Mouse (Mus musculus): Measurements from ENCODE around the gene Rrp7a.

The Rrp7a gene

DNA sequence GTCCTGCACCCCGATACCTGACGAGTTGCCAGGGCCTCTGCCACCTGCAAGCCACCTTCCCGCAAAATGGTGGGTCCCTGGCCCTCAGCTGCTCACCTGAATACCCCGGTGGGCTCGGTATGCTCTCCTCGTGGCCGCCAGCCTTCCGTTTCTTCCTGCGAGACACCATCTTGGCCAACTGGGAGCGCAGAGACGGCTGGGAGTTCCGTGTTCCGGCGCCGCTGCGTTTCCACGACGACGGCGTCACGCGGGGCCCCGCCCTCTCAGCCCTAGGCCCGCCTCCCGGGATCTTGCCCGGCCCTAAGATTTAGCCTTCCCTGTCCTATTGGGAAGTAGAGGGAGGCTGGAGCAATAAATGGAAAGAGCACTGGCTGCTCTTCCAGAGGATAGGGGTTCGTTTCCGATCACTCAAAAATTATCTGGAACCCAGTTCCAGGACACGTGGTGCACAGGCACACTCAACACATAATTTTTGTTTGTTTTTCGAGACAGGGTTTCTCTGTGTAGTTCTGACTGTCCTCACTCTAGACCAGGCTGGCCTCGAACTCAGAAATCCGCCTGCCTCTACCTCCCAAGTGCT is at the start of gene Rrp7a:
TSS of gene Rrp7a (minus strand) at position 236 of the 580 bp plus-strand sequence.
- peak; percentile 93 for DNase-seq (ENCODE audit: low spot score)

DNA sequence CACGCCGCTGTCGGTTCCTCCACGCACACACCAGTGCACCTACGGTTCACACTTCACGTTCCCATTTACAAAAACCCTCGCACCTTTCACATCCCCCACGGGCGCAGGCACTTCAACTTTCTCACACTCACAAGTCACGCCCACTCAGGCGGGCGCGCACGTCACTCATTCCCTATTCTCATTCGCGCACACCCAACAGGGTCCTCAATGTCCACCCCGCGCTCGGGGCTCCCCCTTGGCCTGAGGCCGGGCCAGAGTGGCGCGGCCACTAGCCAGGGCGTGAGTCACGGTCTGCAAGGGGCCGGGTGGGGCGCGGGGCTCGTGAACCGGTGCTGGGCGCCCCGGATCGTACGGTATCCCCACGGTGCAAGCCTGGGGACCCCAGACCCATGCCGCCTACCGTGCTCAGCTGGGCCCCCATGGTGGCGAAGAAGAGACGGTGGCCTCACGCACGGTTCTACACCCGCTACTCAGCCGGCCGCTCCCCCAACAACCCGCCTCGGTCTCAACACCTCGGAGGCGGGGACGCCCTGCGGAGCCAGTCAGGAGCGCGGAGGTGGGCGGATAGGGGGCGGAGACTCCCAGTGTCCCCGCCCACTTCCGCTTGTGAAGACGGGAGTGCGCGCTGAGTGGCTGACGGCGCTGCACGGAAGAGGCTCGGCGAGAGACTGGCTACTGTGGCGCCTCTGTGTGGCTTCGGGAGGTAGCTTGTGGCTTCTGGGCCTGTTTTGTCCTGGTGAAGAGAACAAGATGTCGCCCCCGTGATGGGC is 49.3 kb upstream of the Rrp7a start:
- DNase-seq (ENCODE audit: low spot score), result peak; percentile 100

DNA sequence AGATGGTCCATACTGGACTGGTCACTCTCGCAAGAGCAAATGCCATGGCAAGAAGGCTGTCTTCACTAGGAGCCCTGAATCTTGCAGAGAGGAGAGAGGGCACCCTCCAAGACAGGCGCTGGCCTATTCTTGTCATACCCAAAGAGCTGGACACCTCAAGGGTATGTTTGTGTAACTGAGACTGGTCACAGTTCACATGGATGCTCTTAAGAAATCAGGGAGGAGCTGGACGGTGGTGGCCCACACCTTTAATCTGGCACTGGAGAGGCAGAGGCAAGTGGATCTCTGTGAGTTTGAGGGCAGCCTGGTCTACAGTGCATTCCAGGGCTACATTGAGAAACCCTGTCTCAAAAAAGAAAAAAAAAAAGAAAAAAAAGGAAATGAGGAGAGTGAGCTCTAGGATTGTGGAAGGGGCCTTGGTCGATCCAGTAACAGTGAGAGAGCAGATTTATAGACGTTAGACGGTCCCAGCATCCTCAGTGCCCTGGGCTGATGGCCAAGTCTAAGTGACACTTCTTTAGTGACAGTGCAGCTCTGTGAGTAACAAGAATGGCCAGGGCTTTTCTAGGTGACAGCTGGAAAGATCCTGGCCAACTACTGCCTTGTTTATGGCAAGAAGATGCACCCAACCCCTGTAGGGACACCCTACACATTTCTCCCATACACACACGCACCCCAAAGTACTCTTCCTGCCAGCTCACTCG is 48.5 kb upstream of the Rrp7a start:
- DNase-seq (ENCODE audit: low spot score), result no peak

DNA sequence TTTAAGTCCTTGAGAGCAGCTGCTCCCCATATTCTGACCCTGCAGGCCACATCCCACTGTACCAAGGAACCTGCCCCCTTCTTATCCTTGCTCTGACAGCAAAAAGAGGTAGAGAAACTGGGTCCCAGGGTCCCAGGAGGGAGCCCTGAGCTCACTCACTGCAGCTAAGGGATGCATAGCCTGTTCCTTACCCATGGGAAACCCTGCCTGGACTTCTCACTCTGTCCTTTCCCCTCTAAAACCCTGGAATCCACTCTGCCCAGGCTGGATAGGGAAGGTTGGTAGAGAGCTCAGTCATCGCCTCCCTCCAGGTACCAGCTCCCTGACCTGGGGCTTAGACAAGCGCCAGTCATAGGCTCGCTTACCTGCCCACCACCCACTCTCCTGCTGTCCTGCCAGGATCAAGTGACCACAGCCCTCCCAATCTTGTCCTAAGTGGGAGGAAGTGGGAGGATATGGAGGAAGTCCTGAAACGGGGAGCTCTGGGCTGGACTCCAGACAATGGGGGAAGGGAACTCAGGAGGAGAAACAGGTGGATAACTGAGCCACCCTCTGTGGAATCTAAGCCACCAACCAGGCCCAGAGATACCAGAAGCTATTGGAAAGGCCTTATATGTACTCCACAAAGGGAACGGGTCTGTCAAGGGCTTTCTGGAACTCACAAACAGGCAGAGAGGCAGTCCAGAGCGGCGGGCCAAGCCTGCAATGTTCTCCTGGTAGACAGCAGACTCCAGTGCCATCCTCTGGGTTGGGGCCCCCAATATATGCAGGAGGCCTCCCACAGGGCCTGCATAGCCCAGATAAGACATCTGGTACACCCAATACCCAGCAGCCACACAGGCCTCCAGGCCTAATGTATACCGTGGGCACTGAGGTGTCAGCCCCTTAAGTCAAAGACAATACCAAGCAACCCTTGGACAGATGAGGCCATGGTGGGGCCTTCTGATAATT is 47.4 kb upstream of the Rrp7a start:
- DNase-seq (ENCODE audit: low spot score), result no peak

DNA sequence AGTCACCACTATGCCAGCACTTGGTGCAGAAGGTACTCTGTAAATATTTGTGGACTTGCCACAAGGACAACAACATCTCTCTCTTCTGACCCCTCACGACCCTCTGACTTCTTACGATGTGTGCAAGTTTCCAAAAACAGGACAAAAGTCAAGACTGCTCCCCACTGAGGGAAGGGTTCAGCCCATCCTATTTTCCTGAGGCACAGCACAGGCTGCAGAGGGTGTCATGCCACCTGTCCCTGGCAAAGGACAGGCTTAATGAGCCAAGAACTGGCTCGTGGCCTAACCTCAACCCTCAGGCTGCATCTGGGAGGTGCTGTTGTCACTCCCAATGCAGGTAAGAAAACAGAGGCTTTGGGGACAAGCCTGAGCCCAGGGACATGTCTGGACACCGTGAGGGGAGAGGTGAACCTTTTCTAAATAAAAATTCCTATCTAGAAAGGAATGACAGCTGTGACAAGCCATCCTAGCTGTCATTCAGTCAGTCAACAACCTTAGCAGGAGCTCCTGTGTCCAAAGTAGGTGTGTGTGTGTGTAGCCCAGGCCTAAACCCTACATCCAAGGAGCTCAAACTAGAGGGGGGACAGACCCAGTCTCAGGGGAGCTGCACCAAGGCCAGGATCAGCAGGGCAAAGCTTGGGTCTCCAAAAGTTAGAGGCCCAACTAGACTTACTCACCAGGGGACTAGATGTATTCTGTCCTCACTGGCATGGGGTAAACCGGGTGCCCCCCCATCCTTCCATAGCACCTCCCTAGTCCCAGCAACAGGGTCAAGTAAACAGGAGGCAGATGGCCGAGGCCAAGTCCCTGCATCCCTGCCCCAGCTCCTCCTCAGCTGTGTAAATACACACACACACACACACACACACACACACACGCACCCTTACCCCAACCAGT is 46.5 kb upstream of the Rrp7a start:
- DNase-seq (ENCODE audit: low spot score), result no peak

DNA sequence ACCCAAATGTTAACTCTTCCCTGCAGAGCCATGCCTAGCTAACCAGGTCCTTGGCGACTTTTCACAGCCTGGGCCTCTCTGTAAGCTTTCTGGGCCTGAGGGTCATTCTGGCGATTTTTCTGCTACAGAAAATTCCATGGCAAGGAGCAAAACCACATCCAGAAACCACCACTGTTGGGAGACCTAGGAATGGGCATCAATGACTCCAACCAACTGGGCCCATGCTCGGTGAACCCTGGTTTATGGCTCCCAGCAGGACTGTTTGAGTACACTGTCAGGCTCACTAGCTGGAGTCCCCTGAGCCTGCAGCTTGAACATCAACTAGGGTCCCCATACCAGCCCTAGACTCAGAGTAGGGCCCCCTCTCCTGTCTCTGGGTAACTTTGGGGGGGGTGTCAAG is 45.7 kb upstream of the Rrp7a start:
- DNase-seq (ENCODE audit: low spot score), result no peak

DNA sequence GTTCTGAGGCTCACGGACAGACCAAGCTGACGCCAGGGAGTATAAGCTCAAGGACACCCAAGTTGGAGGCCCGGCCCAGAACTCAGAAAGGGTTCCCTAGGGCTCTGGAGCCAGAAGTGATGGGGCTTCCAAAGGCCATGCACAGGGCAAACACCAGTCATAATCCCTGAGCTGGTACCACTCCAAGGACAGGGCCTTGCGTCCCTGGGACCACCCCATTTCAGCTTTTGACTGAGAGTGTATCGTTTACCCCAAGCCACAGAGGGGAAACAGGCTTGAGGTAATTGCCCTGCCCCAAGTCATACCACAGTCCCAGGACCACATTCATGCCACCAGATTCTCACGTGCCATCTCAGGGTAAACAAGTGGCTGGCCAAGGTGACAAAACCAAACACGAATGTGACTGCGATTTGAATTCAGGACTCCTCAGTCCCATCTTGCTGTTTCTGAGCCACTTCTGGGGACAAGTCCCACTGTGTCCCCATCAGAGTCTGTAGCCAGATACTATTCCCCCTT is 45.0 kb upstream of the Rrp7a start:
- DNase-seq (ENCODE audit: low spot score), result no peak

DNA sequence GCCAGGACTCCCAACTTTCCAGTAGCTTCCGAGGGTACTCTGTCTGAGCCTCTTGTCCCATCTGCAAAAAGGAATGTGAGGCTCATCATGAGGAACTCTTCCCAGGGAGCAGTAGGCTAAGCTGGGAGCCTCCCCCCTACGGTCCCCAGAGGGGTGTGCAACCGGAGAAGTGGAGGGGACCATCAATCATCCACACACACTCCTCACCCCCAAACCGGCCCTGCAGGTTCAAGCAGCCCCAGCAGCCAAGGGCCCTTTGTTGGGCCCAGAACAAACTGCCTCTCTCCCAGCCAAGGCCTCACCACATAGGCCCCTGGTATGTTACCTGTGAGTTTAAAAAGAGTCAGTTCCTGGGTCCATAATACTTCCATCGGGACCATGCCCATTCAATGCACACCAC is 44.5 kb upstream of the Rrp7a start:
- DNase-seq (ENCODE audit: low spot score), result no peak

DNA sequence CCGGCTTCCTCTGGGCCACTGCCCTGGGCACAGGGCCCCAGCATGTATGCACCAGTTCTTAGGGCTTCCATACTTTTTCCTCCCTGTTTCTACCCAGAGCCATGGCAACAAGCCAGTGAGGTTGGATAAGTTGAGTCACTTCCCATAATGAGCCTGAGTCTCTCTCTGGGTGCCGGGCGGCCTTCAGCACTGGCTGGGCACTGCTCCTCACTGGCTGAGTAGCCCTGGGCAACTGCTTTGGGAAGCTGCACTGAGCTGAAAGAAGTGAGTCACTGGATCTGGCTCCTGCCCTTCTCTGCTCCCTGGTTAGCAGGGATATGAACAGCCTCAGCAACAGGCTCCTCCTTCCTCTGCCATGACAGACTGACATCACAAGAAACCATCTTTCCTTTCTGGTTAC is 44.0 kb upstream of the Rrp7a start:
- DNase-seq (ENCODE audit: low spot score), result no peak

DNA sequence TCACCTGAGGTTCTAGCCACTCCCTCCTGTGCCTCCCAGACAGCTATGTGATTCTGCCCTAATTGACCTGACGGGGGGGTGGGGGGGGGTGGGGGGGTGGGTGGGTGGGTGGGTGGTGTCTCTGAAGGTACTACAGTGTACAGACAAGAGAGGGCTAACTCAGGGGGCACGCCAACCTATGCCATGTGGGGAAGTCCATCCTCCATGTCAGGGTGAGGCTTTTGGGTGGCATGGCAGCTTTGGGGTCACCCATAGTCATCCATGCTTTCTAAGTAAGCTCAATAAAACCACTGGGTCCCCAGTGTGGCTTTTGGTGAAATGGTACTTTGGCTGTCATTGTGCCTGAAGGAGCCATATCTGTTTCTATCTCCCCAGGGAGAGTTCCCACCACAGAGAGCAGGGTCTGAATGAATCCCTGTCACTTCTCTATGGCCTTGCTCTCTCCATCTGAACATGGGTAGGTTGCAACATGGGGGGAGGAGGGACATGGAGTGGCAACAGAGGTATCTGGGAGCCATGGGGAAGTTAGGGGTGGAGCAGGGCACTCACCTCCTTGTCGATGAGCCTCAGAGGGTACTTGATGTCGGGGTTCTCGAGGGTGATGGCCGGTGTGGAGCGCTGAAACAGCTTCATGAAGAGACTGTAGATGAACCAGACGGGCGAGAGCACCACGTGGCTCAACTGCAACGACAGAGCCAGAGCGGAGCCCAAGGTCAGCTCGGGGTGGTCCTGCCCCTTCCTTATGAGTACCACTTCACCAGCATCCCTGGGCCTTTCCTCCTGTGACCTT is 43.1 kb upstream of the Rrp7a start:
- no peak for DNase-seq (ENCODE audit: low spot score)

DNA sequence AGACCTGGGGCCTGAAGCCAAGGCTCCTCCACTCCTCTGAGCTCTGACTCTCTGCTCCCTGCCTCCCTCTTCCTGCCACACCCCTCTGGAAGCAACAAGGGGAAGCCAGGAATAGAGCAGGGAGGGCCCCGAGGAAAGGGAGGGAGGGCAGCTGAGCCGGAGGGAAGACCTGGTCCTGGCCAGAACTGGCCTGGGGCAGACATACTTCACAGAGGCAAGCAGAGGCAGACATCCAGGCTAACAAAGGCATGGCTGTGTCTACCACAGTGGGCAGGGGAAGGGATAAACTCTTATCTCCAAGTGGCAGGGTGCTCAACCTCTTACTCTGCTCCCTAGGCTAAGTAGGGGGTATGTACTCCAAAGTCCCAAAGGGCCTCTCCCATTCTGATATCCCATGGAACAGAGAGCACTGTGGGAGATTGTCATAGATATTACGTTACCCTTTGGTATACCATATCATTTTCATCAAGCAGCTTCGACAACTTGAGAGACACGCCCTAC is 42.4 kb upstream of the Rrp7a start:
- DNase-seq (ENCODE audit: low spot score), result no peak

DNA sequence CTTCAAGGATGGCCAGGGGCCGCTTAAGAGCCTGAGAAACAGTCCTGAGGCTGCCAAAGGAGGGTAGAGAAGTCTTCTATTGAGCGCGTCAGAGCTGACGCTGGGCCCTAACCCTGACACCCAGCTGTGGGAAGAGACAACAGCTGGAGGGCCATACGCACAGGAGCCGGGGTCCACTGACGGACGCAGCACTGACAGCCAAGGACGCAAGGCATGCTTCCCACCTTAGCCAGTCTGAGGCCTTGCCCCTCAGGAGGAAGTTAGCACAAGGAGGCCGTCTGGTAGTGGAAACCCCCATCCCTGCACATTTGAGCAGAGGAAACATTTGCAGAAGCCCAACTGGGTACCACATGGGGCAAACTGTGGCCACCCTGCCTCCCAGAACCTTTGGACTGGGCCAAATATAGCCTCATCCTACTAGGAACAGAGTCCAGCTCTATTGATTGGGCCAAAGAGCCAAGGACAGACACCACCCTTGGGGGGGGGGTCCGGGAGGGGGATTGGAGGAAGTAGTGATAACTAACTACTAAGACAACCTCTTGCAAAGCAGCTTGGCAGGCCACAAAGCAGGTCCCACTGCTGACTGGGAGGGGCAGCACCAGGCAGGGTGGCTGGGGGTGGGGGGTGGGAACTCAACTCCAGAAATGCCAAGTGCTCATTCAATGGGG is 40.4 kb upstream of the Rrp7a start:
- no peak for DNase-seq (ENCODE audit: low spot score)

DNA sequence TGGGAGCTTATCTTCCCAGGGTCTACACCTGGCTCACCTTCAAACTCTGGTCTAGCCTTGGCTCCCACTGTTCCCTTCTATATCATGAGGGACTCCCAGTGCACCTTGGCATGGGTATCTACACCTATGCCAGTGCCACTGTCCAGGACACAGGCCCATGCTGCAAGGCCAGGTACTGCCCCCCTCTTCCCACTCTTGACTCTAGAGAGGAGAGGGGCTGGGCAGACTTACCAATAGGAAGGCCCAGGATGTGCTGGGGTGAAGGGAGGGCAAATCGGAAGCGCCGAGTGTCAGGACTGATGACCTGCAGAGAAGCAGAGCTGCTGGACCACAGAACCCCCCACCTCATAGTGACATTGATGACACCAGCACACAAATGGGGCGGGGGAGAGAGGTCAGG is 39.4 kb upstream of the Rrp7a start:
- DNase-seq (ENCODE audit: low spot score), result no peak

DNA sequence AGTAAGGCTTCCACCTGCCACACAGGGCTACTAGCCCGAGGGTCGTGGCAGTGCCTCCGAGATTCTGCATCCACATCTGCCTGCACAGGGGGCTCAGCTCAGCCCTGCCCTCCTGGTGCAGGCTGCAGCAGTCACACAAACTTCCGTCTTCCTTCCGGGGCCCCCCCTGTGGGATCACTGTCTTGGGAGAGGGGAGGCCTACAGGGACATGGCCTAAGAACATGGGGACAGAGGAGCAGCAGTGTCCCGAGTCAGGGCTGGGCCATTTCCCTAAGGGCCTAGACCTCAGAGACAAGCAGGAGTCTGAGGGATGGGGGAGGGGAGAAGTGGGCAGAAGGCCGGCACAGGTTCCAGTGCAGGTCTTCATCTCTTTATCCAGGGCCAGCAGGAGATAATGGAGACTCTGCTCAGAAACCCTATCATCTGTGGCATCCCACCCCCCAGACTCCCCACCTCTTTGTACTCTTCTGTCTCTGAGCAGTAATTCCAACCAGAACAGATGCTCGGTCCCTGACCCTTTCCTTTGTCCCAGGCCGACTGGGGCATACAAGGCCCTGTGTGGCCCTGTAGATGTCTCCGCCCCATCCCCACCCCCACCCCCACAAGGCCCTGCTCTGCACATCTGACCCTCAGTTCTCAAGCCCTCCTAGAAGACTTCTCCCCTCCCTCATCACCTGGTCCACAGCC is 38.6 kb upstream of the Rrp7a start:
- DNase-seq (ENCODE audit: low spot score), result peak; percentile 61

DNA sequence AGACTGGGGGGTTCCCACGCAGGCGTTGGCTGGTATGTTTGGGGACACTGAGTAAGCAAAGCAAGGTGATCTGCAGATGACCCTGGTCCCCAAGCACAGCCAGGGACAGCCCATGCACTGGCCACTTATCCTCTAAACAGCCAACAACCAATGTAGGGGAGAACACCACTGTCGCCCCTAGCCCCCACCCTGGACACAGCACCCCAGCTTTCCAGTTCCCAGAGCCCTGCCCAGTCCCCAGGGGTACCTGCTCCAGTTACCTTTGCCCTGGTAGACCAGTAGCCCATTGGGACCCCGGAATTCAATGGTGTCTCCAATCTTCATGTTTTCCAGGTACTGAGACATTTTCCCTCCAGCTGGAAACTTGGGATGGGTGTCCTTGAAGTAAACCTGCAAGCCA is 38.0 kb upstream of the Rrp7a start:
- no peak for DNase-seq (ENCODE audit: low spot score)

DNA sequence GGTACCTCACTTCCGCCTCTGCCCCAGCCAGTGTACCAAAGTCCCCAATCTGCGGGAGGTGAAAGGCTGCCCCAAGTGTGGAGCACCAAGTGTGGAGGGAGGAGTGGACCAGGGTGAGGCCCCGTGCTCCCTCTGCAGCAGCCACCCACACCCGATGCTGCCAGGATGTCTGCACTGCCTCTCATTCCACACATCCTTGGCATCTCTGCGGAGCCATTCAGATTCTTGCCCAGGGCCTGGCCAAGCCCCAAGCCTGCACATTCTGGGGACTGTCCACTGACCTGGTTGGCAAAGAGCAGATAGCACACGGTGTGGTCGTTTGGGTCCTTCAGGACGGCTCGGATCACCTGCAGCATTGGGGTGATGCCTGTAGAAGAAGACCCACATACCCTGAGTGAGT is 37.2 kb upstream of the Rrp7a start:
- no peak for DNase-seq (ENCODE audit: low spot score)

DNA sequence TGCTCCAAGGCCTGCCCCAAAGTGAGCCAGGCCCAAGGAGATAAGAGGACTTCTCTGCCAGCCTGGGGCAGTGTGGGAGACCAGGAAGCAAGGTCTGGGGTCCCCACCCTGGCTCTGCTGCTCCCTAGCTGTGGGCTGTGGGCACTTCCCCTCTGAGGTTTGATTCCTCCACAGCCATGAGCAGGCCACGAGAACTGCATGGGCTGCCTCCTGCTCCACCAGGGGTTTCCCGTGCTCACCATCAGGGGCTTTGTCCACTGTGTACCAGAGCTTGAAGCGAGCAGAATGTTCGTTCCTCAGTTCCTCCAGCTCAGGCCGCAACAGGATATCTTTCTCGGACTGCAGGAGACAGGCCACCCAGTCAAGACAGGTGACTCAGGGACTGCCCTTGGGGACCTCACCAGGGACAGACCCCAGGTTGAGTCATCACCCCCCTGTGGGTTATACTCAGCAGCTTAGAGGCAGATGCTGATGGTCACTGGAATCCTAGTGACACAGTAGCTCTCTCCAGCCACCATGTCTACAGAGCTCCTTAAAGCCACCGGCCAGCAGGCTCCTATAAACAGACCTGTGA is 36.1 kb upstream of the Rrp7a start:
- DNase-seq (ENCODE audit: low spot score), result no peak

DNA sequence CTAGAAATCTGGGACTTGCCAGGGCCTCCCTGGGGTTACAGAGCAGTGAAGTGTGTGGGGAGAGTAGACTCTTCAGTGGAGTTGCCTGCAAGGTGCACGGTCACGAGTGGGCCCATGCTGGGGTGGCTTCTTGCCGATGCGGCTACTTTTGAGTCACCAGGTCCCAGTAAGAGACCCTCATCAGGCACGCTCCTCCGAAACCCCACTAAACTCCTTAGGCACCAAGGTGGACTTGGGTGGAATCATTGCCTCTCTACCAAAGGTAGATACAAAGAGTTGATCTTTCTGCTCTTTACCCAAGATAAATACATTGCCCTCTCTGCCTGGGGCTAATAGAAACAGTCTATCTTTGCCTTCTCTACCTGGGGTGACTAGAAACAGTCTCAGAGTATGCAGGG is 35.1 kb upstream of the Rrp7a start:
- no peak for DNase-seq (ENCODE audit: low spot score)

Data from embryo, embryonic 10.5 days (tissue).